Mouse (Mus musculus) ES-E14 (cell line): ENCODE results near the gene Pgap3. TPM values are rescaled to one million over a fixed set of nuclear protein-coding genes. Genes with fewer than 3 reads are reported as not detected.

Experiments used
- DNase-seq: peaks from one replicate; pipeline ENCODE4 v3.0.0-alpha.2; 2013; ENCODE audit warnings: low read depth, low spot score
- H3K27ac ChIP-seq: 2 replicates; pipeline ENCODE4 v1.5.1; 2012; ENCODE audit warnings: low read depth, mild to moderate bottlenecking, low read length, moderate library complexity, mixed read lengths; ENCODE audit not compliant: poor library complexity, insufficient read depth, severe bottlenecking
- H3K36me3 ChIP-seq: 2 replicates; pipeline ENCODE4 v1.6.1; 2012; ENCODE audit warnings: mild to moderate bottlenecking, low read length, moderate library complexity, mixed read lengths; ENCODE audit not compliant: control insufficient read depth, poor library complexity, insufficient read depth, severe bottlenecking
- H3K4me1 ChIP-seq, 2 experiments: fragments of 150-350 bp in 1 of 2; sonication (generic) in 1 of 2; 2 replicates each; pipeline ENCODE4 v1.6.1; 2012; ENCODE audit warnings: low read length in 2 of 2, mild to moderate bottlenecking in 1 of 2, mixed read lengths in 1 of 2; ENCODE audit not compliant: control insufficient read depth in 2 of 2, insufficient read depth in 2 of 2, poor library complexity in 1 of 2
- H3K4me3 ChIP-seq, 2 experiments: fragments of 150-350 bp in 1 of 2; sonication (generic) in 1 of 2; 2 replicates each; pipeline ENCODE4 v1.5.1; 2012; ENCODE audit warnings: low read length in 2 of 2, low read depth in 1 of 2, mild to moderate bottlenecking in 1 of 2, mixed read lengths in 1 of 2; ENCODE audit not compliant: insufficient read depth in 1 of 2, poor library complexity in 1 of 2, severe bottlenecking in 1 of 2
- H3K9ac ChIP-seq: 2 replicates; pipeline ENCODE4 v1.6.1; 2012; ENCODE audit warnings: low read depth, mild to moderate bottlenecking, low read length, mixed read lengths; ENCODE audit not compliant: poor library complexity, insufficient read depth, severe bottlenecking
- H3K9me3 ChIP-seq: fragments of 150-350 bp; sonication (generic); 2 replicates; pipeline ENCODE4 v1.6.1; 2012; ENCODE audit warnings: low read depth, mild to moderate bottlenecking, low read length; ENCODE audit not compliant: control insufficient read depth, insufficient read depth
- CHD2 ChIP-seq: IDR thresholded peaks from 2 replicates; pipeline ENCODE4 v1.6.1; 2014; ENCODE audit warnings: mild to moderate bottlenecking, low read depth, low read length, inconsistent platforms
- HCFC1 ChIP-seq: IDR thresholded peaks from 2 replicates; pipeline ENCODE4 v1.6.1; 2012; ENCODE audit warnings: low read length, inconsistent platforms, borderline replicate concordance; ENCODE audit not compliant: insufficient read depth
- MAFK ChIP-seq: IDR thresholded peaks from 2 replicates; pipeline ENCODE4 v1.6.1; 2014; ENCODE audit warnings: mild to moderate bottlenecking, low read depth, low read length, inconsistent platforms; ENCODE audit not compliant: insufficient read depth
- ZC3H11A ChIP-seq: IDR thresholded peaks from 2 replicates; pipeline ENCODE4 v1.6.1; 2012; ENCODE audit warnings: low read depth, mild to moderate bottlenecking, inconsistent platforms, low read length, borderline replicate concordance
- ZNF384 ChIP-seq: IDR thresholded peaks from 2 replicates; pipeline ENCODE4 v1.6.1; 2012; ENCODE audit warnings: low read depth, low read length, inconsistent platforms
- in situ Hi-C, 2 experiments: fragments of 600-800 bp; cut with MboI; formaldehyde crosslinking; loops; one replicate each; pipeline ENCODE4 v1.15.1; 2025; ENCODE audit warnings: low sequenced_read_pairs in 2 of 2, inconsistent platforms in 1 of 2; ENCODE audit not compliant: unreplicated experiment in 2 of 2
- total RNA-seq: library from RNA; depleted of rRNA; stranded (reverse); fragments of 300-350 nt; gene quantifications from 2 replicates; pipeline ENCODE4 v1.2.3, GENCODE M21; 2012

The Pgap3 gene
- total RNA-seq, 1 experiment, result 7.4 TPM

GRCm38 (mm10) chr11:98431743-98432502 is 31.6 kb upstream of the Pgap3 start:
- no peak overlapping the region for H3K9ac ChIP-seq
- H3K27ac ChIP-seq, result no peak overlapping the region
- in situ Hi-C loops, result no loop called here
- no peaks in the 10 kb centered on the region for H3K4me1 ChIP-seq
- TF ChIP-seq HCFC1, result peak; percentile 73; the same call in 1 of the 2 replicates
- TF ChIP-seq CHD2, result no peak
- DNase-seq, result no peak
- no peaks in the 10 kb centered on the region for H3K9me3 ChIP-seq
- peaks cover 17% of the 10 kb centered on the region; the same call in 1 of the 2 replicates for H3K36me3 ChIP-seq
- H3K4me3 ChIP-seq, result no peak overlapping the region

- in situ Hi-C loops, result no loop called here
- H3K27ac ChIP-seq, result no peak overlapping the region
- TF ChIP-seq HCFC1 (no peak), CHD2 (no peak), ZNF384 (no peak), MAFK (no peak), ZC3H11A (no peak)
- H3K9ac ChIP-seq, result no peak overlapping the region
- no peak for DNase-seq
- H3K4me3 ChIP-seq, result no peak overlapping the region
- H3K4me1 ChIP-seq, result no peaks in the 10 kb centered on the region; a peak in 1 of 4 replicates
- H3K9me3 ChIP-seq, result no peaks in the 10 kb centered on the region
- H3K36me3 ChIP-seq, result peaks cover 5% of the 10 kb centered on the region; the same call in 1 of the 2 replicates
Observed at GRCm38 (mm10) chr11:98428436-98428835, 28.1 kb upstream of the Pgap3 start.

GRCm38 (mm10) chr11:98426592-98426991 is 26.3 kb upstream of the Pgap3 start:
- DNase-seq, result no peak
- Histone ChIP-seq H3K27ac (no peak overlapping the region), H3K4me3 (no peak overlapping the region), H3K4me1 (no peaks in the 10 kb centered on the region; a peak in 1 of 4 replicates), H3K9me3 (no peaks in the 10 kb centered on the region), H3K36me3 (peaks cover 2% of the 10 kb centered on the region; the same call in 1 of the 2 replicates), H3K9ac (no peak overlapping the region)
- TF ChIP-seq ZC3H11A (no peak), MAFK (no peak), HCFC1 (no peak), ZNF384 (no peak)
- in situ Hi-C loops, result no loop called here

DNA sequence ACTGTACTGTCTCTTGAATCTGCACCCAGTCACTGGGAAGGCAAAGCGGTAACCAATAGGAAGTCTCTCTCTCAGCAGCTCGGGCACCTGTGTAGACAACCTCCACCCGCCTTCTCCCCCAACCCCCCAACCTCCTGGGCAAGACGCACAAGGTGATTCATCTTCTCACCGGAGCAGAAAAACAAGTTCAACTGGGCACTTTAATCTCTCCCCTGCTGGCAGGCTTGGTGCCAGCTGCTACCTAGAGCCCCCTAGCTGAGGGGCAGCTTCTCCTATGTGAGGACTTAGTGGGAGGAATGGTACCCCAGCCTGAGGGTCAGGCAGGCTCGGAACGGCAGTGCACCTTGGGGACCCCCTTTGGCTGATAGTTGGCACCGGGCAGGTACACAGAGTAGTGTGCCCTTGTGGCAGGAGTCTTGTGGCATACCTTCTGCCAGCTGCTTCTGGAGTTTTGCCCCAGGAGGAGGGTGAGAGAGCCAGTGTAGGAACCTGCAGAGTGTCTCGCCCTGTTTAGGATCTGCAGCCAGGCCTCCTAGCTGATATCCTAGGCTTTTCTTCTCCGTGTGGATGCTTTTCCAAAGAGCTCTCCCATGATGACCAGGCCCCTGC is 18.8 kb upstream of the Pgap3 start:
- DNase-seq, result no peak
- Histone ChIP-seq H3K9ac (no peak overlapping the region), H3K9me3 (no peaks in the 10 kb centered on the region), H3K4me1 (no peaks in the 10 kb centered on the region; a peak in 1 of 4 replicates), H3K27ac (no peak overlapping the region), H3K36me3 (no peaks in the 10 kb centered on the region; the same call in 1 of the 2 replicates), H3K4me3 (no peak overlapping the region)
- in situ Hi-C loops, result no loop called here
- TF ChIP-seq ZNF384 (no peak), MAFK (no peak), ZC3H11A (no peak), CHD2 (no peak), HCFC1 (no peak)

- no peak overlapping the region for H3K9ac ChIP-seq
- no peak overlapping the region for H3K4me3 ChIP-seq
- H3K36me3 ChIP-seq, result no peaks in the 10 kb centered on the region; the same call in 1 of the 2 replicates
- H3K4me1 ChIP-seq, result peaks cover 0 to 2% of the 10 kb centered on the region in 2 experiments; a peak in 1 of 4 replicates
- H3K9me3 ChIP-seq, result no peaks in the 10 kb centered on the region
- no peak for TF ChIP-seq MAFK
- no peak for TF ChIP-seq CHD2
- no peak for TF ChIP-seq HCFC1
- no peak for TF ChIP-seq ZC3H11A
- no peak for TF ChIP-seq ZNF384
- no peak for DNase-seq
- in situ Hi-C loops, result no loop called here
- H3K27ac ChIP-seq, result no peak overlapping the region
Observed at GRCm38 (mm10) chr11:98418273-98418672, 18.0 kb upstream of the Pgap3 start.
